Mouse (Mus musculus) hindbrain, postnatal 0 days (tissue): ENCODE results near the gene Hira. TPM values are rescaled to one million over a fixed set of nuclear protein-coding genes. Genes with fewer than 3 reads are reported as not detected.

Experiments
- ATAC-seq: fragments of 200-750 bp; cut with Nextera tagmentation; 2 replicates; pipeline ENCODE4 v1.8.0; 2017; ENCODE audit warnings: mild to moderate bottlenecking, moderate TSS enrichment, moderate library complexity
- DNase-seq: peaks from one replicate; pipeline ENCODE4 v3.0.0-alpha.2; 2015; ENCODE audit warnings: low spot score
- H3K27ac ChIP-seq: fragments of 300-500 bp; sonication (generic); 2 replicates; pipeline ENCODE4 v1.5.1; 2014; ENCODE audit warnings: mild to moderate bottlenecking
- H3K27me3 ChIP-seq: fragments of 300-500 bp; sonication (generic); 2 replicates; pipeline ENCODE4 v1.6.1; 2014; ENCODE audit warnings: low read length, mixed read lengths; ENCODE audit not compliant: insufficient read depth
- H3K36me3 ChIP-seq: fragments of 300-500 bp; sonication (generic); 2 replicates; pipeline ENCODE4 v1.6.1; 2014; ENCODE audit warnings: low read length, mixed read lengths; ENCODE audit not compliant: insufficient read depth
- H3K4me1 ChIP-seq: fragments of 300-500 bp; sonication (generic); 2 replicates; pipeline ENCODE4 v1.6.1; 2014; ENCODE audit warnings: antibody characterized with exemption, low read length, mixed read lengths; ENCODE audit not compliant: insufficient read depth
- H3K4me2 ChIP-seq: fragments of 300-500 bp; sonication (generic); 2 replicates; pipeline ENCODE4 v1.6.1; 2014; ENCODE audit warnings: low read depth, mild to moderate bottlenecking, low read length, moderate library complexity, mixed read lengths
- H3K4me3 ChIP-seq: fragments of 300-500 bp; sonication (generic); 2 replicates; pipeline ENCODE4 v1.5.1; 2014; ENCODE audit warnings: low read length
- H3K9ac ChIP-seq: fragments of 300-500 bp; sonication (generic); replicated peaks from 2 replicates; pipeline ENCODE4 v1.6.1; 2014; ENCODE audit warnings: mild to moderate bottlenecking, low read length, moderate library complexity, mixed read lengths
- H3K9me3 ChIP-seq: fragments of 300-500 bp; sonication (generic); 2 replicates; pipeline ENCODE4 v1.6.1; 2016; ENCODE audit warnings: low read length, mixed read lengths
- CTCF ChIP-seq: IDR thresholded peaks from 2 replicates; pipeline ENCODE4 v1.5.1; 2016; ENCODE audit warnings: antibody characterized with exemption, control low read depth, low read depth
- WGBS: fragments of 180-500 bp; shearing (Covaris S2); extraction: QIAGEN DNeasy Blood & Tissue Kit; methylation state at CpG from one replicate; pipeline ENCODE4 v1.1.7; 2014; 5-methylcytosine and 5-hydroxymethylcytosine counted together
- polyA plus RNA-seq: library from polyadenylated mRNA; unstranded; fragments of >200 nt; fragmentation: Nextera tagmentation; extraction: Ambion mirVana; gene quantifications from 2 replicates; pipeline ENCODE4 v1.2.1, GENCODE M21; 2015
- total RNA-seq: library from RNA; depleted of rRNA; stranded (reverse); fragments of >200 nt; gene quantifications from 2 replicates; pipeline ENCODE4 v1.2.3, GENCODE M21; 2014

Gene Hira
- total and polyA plus RNA-seq, 2 experiments from 2014 or later = 17.9 to 56.7 TPM

GRCm38 (mm10) chr16:18905648-18906047 lies 28.8 kb downstream of the Hira start:
- H3K4me3 ChIP-seq = no peak overlapping the region
- H3K27ac ChIP-seq = no peak overlapping the region
- H3K27me3 ChIP-seq = no peaks in the 10 kb centered on the region
- DNase-seq (no peak), ATAC-seq (no peak)
- H3K36me3 ChIP-seq = peaks cover 17% of the 10 kb centered on the region
- H3K4me1 ChIP-seq = no peaks in the 10 kb centered on the region
- H3K9ac ChIP-seq = no peak overlapping the region
- H3K9me3 ChIP-seq = no peaks in the 10 kb centered on the region
- 97% methylated on average over 1 of the region's 1 CpGs for WGBS
- no peak for TF ChIP-seq CTCF
- no peak overlapping the region for H3K4me2 ChIP-seq

GRCm38 (mm10) chr16:18916064-18916463 lies 39.2 kb downstream of the Hira start:
- Histone ChIP-seq H3K27me3 (no peaks in the 10 kb centered on the region), H3K4me2 (no peak overlapping the region), H3K27ac (no peak overlapping the region), H3K4me1 (no peaks in the 10 kb centered on the region), H3K9me3 (no peaks in the 10 kb centered on the region), H3K36me3 (peaks cover 41% of the 10 kb centered on the region), H3K4me3 (no peak overlapping the region), H3K9ac (no peak overlapping the region)
- WGBS = 97% methylated on average over 4 of the region's 4 CpGs
- DNase-seq = no peak
- no peak for TF ChIP-seq CTCF
- ATAC-seq = no peak

DNA sequence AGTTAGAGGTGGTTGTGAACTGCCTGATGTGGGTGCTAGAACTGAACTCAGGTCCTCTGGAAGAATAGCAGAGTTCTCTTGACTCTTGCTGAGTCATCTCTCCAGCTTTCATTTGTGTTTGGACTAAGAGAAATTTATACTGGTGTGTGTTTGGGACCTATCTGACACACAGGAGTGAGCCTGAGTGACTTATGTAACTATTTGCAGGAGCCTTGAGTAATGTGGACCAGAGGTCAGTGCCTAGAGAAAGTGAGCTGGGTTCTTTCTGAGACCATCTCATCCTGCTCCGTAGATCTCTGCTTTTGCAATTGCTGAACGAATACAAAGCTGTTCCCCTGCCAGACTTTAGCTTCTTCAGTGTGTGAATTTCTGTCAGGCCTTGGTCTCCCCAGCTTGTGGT lies 44.9 kb downstream of the Hira start:
- Histone ChIP-seq H3K4me2 (no peak overlapping the region), H3K4me3 (no peak overlapping the region), H3K9ac (no peak overlapping the region), H3K4me1 (no peaks in the 10 kb centered on the region), H3K27me3 (no peaks in the 10 kb centered on the region), H3K9me3 (no peaks in the 10 kb centered on the region), H3K27ac (no peak overlapping the region), H3K36me3 (peaks cover 72% of the 10 kb centered on the region)
- no peak for ATAC-seq
- no peak for TF ChIP-seq CTCF
- no peak for DNase-seq
- 94% methylated on average over 2 of the region's 2 CpGs for WGBS

GRCm38 (mm10) chr16:18927963-18928362 lies 51.1 kb downstream of the Hira start:
- Histone ChIP-seq H3K36me3 (peaks cover 53% of the 10 kb centered on the region), H3K4me1 (no peaks in the 10 kb centered on the region), H3K4me2 (no peak overlapping the region), H3K9ac (no peak overlapping the region), H3K27ac (no peak overlapping the region), H3K9me3 (no peaks in the 10 kb centered on the region), H3K27me3 (no peaks in the 10 kb centered on the region), H3K4me3 (no peak overlapping the region)
- 92% methylated on average over 1 of the region's 1 CpGs for WGBS
- no peak for TF ChIP-seq CTCF
- DNase-seq (no peak), ATAC-seq (no peak)

DNA sequence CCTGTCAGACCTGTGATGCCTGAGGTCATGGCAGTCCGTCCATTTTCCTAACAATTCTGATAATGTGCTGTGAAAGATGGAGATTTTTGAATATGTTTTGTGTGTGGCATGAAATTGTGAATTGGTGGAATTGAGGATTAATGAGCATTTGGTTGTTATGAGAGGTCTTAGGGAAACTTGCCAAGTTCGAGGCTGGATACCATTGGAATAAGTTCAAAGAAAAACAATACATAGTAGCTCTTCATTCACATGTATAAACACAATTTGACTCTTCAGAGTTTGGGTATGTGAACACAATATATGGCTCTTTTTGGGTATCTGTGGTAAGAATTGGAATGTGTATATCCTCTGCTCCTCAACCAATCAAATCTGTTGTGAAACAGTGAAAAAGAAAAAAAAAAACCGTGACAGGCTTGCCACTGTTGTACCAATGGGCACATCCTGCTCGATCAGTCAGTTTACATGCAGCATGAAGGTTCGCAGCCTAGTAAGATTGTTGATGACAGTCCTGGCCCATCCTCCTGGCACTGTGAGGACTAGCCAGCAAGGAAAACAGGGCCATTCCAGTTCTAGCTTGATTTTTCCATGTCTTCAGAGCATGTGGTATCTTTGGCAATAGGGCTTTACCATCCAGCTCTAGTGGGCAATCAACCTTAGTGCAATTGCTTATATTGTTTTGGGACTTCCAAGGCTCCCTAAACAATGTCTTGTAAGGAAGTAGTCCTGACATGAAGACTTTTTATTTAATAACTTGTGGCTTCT lies 61.7 kb downstream of the Hira start:
- H3K36me3 ChIP-seq = peaks cover 49% of the 10 kb centered on the region
- peak; percentile 6 for DNase-seq
- no peaks in the 10 kb centered on the region for H3K4me1 ChIP-seq
- H3K27ac ChIP-seq = no peak overlapping the region
- no peaks in the 10 kb centered on the region for H3K27me3 ChIP-seq
- peak; percentile 76; the same call in 1 of the 2 replicates for ATAC-seq
- WGBS = 71% methylated on average over 5 of the region's 5 CpGs
- TF ChIP-seq CTCF = no peak
- H3K4me2 ChIP-seq = no peak overlapping the region
- H3K9me3 ChIP-seq = no peaks in the 10 kb centered on the region
- H3K4me3 ChIP-seq = no peak overlapping the region
- no peak overlapping the region for H3K9ac ChIP-seq

- H3K27ac ChIP-seq = no peak overlapping the region
- TF ChIP-seq CTCF = no peak
- 83% methylated on average over 6 of the region's 6 CpGs for WGBS
- no peaks in the 10 kb centered on the region for H3K9me3 ChIP-seq
- H3K27me3 ChIP-seq = no peaks in the 10 kb centered on the region
- no peak overlapping the region for H3K4me2 ChIP-seq
- peaks cover 51% of the 10 kb centered on the region for H3K36me3 ChIP-seq
- H3K4me1 ChIP-seq = no peaks in the 10 kb centered on the region
- DNase-seq (no peak), ATAC-seq (no peak)
- no peak overlapping the region for H3K4me3 ChIP-seq
- H3K9ac ChIP-seq = no peak overlapping the region
These were observed 67.1 kb downstream of the Hira start for GRCm38 (mm10) chr16:18943906-18944305.

DNA sequence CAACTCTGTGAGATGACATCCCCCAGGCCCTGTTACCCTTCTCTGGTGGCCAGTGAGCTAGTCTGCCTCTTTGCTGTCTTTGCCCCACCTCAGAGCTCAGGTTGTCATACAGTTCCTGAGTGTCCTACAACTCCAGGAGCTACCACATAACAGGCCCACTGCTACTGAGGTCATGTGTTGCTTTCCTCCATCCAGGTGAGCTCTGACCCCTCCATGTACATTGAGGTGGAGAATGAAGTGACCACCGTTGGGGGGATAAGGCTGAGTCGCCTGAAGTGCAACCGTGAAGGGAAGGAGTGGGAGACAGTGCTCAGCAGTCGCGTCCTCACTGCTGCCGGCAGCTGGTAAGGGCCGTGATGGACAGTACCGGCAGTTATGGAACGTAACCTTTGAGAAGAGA lies 72.1 kb downstream of the Hira start:
- H3K27me3 ChIP-seq = no peaks in the 10 kb centered on the region
- 96% methylated on average over 9 of the region's 9 CpGs for WGBS
- ATAC-seq (no peak), DNase-seq (no peak)
- TF ChIP-seq CTCF = no peak
- peaks cover 78% of the 10 kb centered on the region for H3K36me3 ChIP-seq
- H3K4me2 ChIP-seq = no peak overlapping the region
- no peak overlapping the region for H3K4me3 ChIP-seq
- no peaks in the 10 kb centered on the region for H3K4me1 ChIP-seq
- H3K27ac ChIP-seq = no peak overlapping the region
- no peaks in the 10 kb centered on the region for H3K9me3 ChIP-seq
- H3K9ac ChIP-seq = no peak overlapping the region
